Mouse (Mus musculus): ENCODE results near the gene Hbq1a. TPM values are rescaled to one million over a fixed set of nuclear protein-coding genes. Genes with fewer than 3 reads are reported as not detected.

Gene Hbq1a
- polyA plus RNA-seq, 1 experiment from 2014 or later: not detected

DNA sequence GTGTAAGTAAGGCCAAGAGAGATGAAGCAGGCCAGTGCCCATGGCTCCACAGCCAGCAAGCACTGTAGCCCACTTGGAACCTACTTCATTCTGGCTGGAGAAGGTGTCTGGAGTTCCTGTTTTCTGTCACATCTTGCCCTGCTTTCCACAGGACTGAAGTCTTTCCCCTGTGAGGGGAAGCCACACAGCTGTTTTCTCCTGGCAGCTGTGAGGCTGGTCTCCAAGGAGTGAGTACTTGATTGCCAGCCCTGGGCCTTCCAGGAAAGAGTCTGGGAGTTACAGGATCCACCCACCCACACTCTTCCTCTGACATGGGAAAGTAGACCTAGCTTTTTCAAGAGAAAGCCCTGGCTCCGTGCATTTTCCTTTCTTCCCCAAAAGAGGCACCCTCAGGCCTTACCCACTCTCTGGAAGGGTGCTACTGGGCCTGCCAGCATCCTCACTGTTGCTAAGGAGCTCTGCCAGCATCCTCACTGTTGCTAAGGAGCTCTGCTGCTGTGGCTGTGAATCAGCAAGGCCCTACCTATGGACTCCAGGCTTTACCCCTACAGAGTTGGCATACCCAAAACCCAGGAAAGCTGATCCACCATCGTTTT lies 3.1 kb downstream of the Hbq1a start:
- Histone ChIP-seq H3K4me2 (replicated peaks; ENCODE audit: low read depth, low read length) (no peak overlapping the region), H3K9ac (ENCODE audit: low read depth, low read length) (no peak overlapping the region), H3K27me3 (ENCODE audit: control insufficient read depth, insufficient read depth, low read length) (no peaks in the 10 kb centered on the region; the same call in 1 of the 2 replicates), H3K4me1 (ENCODE audit: control insufficient read depth, insufficient read depth, low read length) (0 out of 2 replicates have a peak, but pooled peaks cover 2% of the 10 kb centered on the region), H3K9me3 (ENCODE audit: control insufficient read depth, low read length) (no peaks in the 10 kb centered on the region), H3K4me3 (ENCODE audit: low read length) (no peak overlapping the region), H3K27ac (ENCODE audit: low read depth, low read length) (no peak overlapping the region), H3K36me3 (ENCODE audit: control insufficient read depth, insufficient read depth, low read length) (no peaks in the 10 kb centered on the region)
- ATAC-seq (ENCODE audit: low FRiP score, low TSS enrichment): no peak
- WGBS: 49% methylated on average over 2 of the region's 2 CpGs

- H3K27ac ChIP-seq (ENCODE audit: low read depth, low read length): no peak overlapping the region
- H3K9me3 ChIP-seq (ENCODE audit: control insufficient read depth, low read length): no peaks in the 10 kb centered on the region
- ATAC-seq (ENCODE audit: low FRiP score, low TSS enrichment): no peak
- H3K4me1 ChIP-seq (ENCODE audit: control insufficient read depth, insufficient read depth, low read length): 0 out of 2 replicates have a peak, but pooled peaks cover 5% of the 10 kb centered on the region
- WGBS: 78% methylated on average over 1 of the region's 1 CpGs
- no peak overlapping the region for H3K4me3 ChIP-seq (ENCODE audit: low read length)
- no peak overlapping the region for H3K9ac ChIP-seq (ENCODE audit: low read depth, low read length)
- no peak overlapping the region for H3K4me2 ChIP-seq (replicated peaks; ENCODE audit: low read depth, low read length)
- no peaks in the 10 kb centered on the region; the same call in 1 of the 2 replicates for H3K27me3 ChIP-seq (ENCODE audit: control insufficient read depth, insufficient read depth, low read length)
- H3K36me3 ChIP-seq (ENCODE audit: control insufficient read depth, insufficient read depth, low read length): no peaks in the 10 kb centered on the region
These were observed 3.6 kb downstream of the Hbq1a start for GRCm38 (mm10) chr11:32303455-32303854.

- H3K9ac ChIP-seq (ENCODE audit: low read depth, low read length): no peak overlapping the region
- H3K9me3 ChIP-seq (ENCODE audit: control insufficient read depth, low read length): no peaks in the 10 kb centered on the region
- H3K4me2 ChIP-seq (replicated peaks; ENCODE audit: low read depth, low read length): no peak overlapping the region
- no peak for ATAC-seq (ENCODE audit: low FRiP score, low TSS enrichment)
- no peak overlapping the region for H3K27ac ChIP-seq (ENCODE audit: low read depth, low read length)
- no peaks in the 10 kb centered on the region for H3K27me3 ChIP-seq (ENCODE audit: control insufficient read depth, insufficient read depth, low read length)
- 0 out of 2 replicates have a peak, but pooled peaks cover 17% of the 10 kb centered on the region for H3K4me1 ChIP-seq (ENCODE audit: control insufficient read depth, insufficient read depth, low read length)
- no peak overlapping the region for H3K4me3 ChIP-seq (ENCODE audit: low read length)
- WGBS: 94% methylated on average over 1 of the region's 1 CpGs
- H3K36me3 ChIP-seq (ENCODE audit: control insufficient read depth, insufficient read depth, low read length): no peaks in the 10 kb centered on the region
These were observed 7.1 kb downstream of the Hbq1a start for GRCm38 (mm10) chr11:32307006-32307405.

DNA sequence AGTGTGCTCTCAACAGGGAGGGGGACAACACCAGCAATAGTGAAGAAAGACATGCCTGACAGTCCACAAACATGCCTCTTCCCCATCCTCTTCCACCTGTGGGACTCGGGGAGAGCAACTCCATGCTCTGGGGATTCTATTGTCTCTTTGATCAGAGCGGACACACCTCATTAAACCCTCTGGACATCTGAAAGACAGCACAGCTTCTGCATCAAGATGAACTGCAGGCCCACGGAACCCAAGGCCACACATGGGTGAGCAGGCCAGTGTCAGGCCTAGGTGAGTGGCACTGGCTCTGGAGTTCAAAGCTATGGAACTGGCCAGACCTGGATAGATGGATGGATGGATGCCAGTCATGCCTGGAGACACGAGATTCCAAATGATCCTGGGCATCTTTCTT lies 9.6 kb downstream of the Hbq1a start:
- Histone ChIP-seq H3K9me3 (ENCODE audit: control insufficient read depth, low read length) (no peaks in the 10 kb centered on the region), H3K9ac (ENCODE audit: low read depth, low read length) (no peak overlapping the region), H3K4me2 (replicated peaks; ENCODE audit: low read depth, low read length) (no peak overlapping the region), H3K36me3 (ENCODE audit: control insufficient read depth, insufficient read depth, low read length) (no peaks in the 10 kb centered on the region), H3K4me3 (ENCODE audit: low read length) (no peak overlapping the region), H3K27me3 (ENCODE audit: control insufficient read depth, insufficient read depth, low read length) (no peaks in the 10 kb centered on the region), H3K4me1 (ENCODE audit: control insufficient read depth, insufficient read depth, low read length) (0 out of 2 replicates have a peak, but pooled peaks cover 17% of the 10 kb centered on the region), H3K27ac (ENCODE audit: low read depth, low read length) (no peak overlapping the region)
- ATAC-seq (ENCODE audit: low FRiP score, low TSS enrichment): peak; percentile 77
- 19% methylated on average over 4 of the region's 4 CpGs for WGBS

- H3K27me3 ChIP-seq (ENCODE audit: control insufficient read depth, insufficient read depth, low read length): no peaks in the 10 kb centered on the region
- WGBS: 61% methylated on average over 3 of the region's 3 CpGs
- no peaks in the 10 kb centered on the region for H3K9me3 ChIP-seq (ENCODE audit: control insufficient read depth, low read length)
- no peak for ATAC-seq (ENCODE audit: low FRiP score, low TSS enrichment)
- no peak overlapping the region for H3K4me2 ChIP-seq (replicated peaks; ENCODE audit: low read depth, low read length)
- H3K9ac ChIP-seq (ENCODE audit: low read depth, low read length): no peak overlapping the region
- H3K4me1 ChIP-seq (ENCODE audit: control insufficient read depth, insufficient read depth, low read length): 0 out of 2 replicates have a peak, but pooled peaks cover 17% of the 10 kb centered on the region
- H3K27ac ChIP-seq (ENCODE audit: low read depth, low read length): no peak overlapping the region
- H3K36me3 ChIP-seq (ENCODE audit: control insufficient read depth, insufficient read depth, low read length): no peaks in the 10 kb centered on the region
- no peak overlapping the region for H3K4me3 ChIP-seq (ENCODE audit: low read length)
These were observed 10.1 kb downstream of the Hbq1a start for GRCm38 (mm10) chr11:32309928-32310327.

- no peaks in the 10 kb centered on the region for H3K4me1 ChIP-seq (ENCODE audit: control insufficient read depth, insufficient read depth, low read length)
- no peak overlapping the region for H3K9ac ChIP-seq (ENCODE audit: low read depth, low read length)
- H3K27ac ChIP-seq (ENCODE audit: low read depth, low read length): no peak overlapping the region
- H3K36me3 ChIP-seq (ENCODE audit: control insufficient read depth, insufficient read depth, low read length): no peaks in the 10 kb centered on the region
- 79% methylated on average over 3 of the region's 3 CpGs for WGBS
- no peaks in the 10 kb centered on the region for H3K27me3 ChIP-seq (ENCODE audit: control insufficient read depth, insufficient read depth, low read length)
- H3K4me2 ChIP-seq (replicated peaks; ENCODE audit: low read depth, low read length): no peak overlapping the region
- no peak overlapping the region for H3K4me3 ChIP-seq (ENCODE audit: low read length)
- H3K9me3 ChIP-seq (ENCODE audit: control insufficient read depth, low read length): no peaks in the 10 kb centered on the region
- ATAC-seq (ENCODE audit: low FRiP score, low TSS enrichment): no peak
These were observed 16.1 kb downstream of the Hbq1a start for GRCm38 (mm10) chr11:32316009-32316408.

DNA sequence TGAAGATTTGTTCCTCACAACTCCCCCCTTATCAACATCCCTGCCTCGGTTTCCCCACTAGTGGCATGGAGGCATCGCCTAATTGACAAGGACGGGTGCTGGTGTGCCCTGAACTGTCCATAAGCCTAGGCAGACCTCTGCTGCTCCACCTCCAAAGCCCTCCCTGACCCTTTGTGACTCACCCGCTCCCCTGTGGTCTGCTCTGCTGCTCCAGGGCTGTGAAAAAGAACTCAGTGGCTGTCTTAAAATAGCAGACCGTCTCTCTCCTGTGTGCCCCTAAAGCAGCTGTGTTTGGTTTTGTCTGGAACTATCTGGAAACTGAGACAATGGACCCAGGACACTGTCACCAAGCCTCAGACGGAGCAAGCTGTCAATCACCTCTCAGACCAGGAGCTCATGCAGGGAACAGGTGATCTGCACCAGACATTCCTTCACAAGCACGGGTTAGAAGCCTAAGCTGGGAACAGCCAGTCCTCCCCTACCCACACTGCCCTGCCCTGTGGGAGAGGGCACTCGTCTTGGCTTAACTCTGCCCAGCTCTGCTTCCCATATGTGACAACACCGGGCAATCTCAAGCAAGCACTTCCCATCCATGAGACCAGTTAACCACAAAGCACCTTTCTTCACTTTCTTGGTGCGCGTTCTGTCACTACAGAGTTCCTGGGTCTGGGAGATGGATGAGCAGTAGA lies 20.8 kb downstream of the Hbq1a start:
- no peaks in the 10 kb centered on the region for H3K36me3 ChIP-seq (ENCODE audit: control insufficient read depth, insufficient read depth, low read length)
- H3K4me1 ChIP-seq (ENCODE audit: control insufficient read depth, insufficient read depth, low read length): 0 out of 2 replicates have a peak, but pooled peaks cover 5% of the 10 kb centered on the region
- no peak overlapping the region for H3K9ac ChIP-seq (ENCODE audit: low read depth, low read length)
- no peak for ATAC-seq (ENCODE audit: low FRiP score, low TSS enrichment)
- 68% methylated on average over 11 of the region's 11 CpGs for WGBS
- H3K4me2 ChIP-seq (replicated peaks; ENCODE audit: low read depth, low read length): no peak overlapping the region
- no peak overlapping the region for H3K4me3 ChIP-seq (ENCODE audit: low read length)
- no peaks in the 10 kb centered on the region for H3K9me3 ChIP-seq (ENCODE audit: control insufficient read depth, low read length)
- no peak overlapping the region for H3K27ac ChIP-seq (ENCODE audit: low read depth, low read length)
- H3K27me3 ChIP-seq (ENCODE audit: control insufficient read depth, insufficient read depth, low read length): no peaks in the 10 kb centered on the region; the same call in 1 of the 2 replicates

GRCm38 (mm10) chr11:32321196-32321565 lies 21.3 kb downstream of the Hbq1a start:
- Histone ChIP-seq H3K4me2 (replicated peaks; ENCODE audit: low read depth, low read length) (no peak overlapping the region), H3K9ac (ENCODE audit: low read depth, low read length) (no peak overlapping the region), H3K4me1 (ENCODE audit: control insufficient read depth, insufficient read depth, low read length) (0 out of 2 replicates have a peak, but pooled peaks cover 5% of the 10 kb centered on the region), H3K27me3 (ENCODE audit: control insufficient read depth, insufficient read depth, low read length) (no peaks in the 10 kb centered on the region; the same call in 1 of the 2 replicates), H3K4me3 (ENCODE audit: low read length) (no peak overlapping the region), H3K36me3 (ENCODE audit: control insufficient read depth, insufficient read depth, low read length) (no peaks in the 10 kb centered on the region), H3K9me3 (ENCODE audit: control insufficient read depth, low read length) (no peaks in the 10 kb centered on the region), H3K27ac (ENCODE audit: low read depth, low read length) (no peak overlapping the region)
- WGBS: 42% methylated on average over 8 of the region's 8 CpGs
- no peak for ATAC-seq (ENCODE audit: low FRiP score, low TSS enrichment)

DNA sequence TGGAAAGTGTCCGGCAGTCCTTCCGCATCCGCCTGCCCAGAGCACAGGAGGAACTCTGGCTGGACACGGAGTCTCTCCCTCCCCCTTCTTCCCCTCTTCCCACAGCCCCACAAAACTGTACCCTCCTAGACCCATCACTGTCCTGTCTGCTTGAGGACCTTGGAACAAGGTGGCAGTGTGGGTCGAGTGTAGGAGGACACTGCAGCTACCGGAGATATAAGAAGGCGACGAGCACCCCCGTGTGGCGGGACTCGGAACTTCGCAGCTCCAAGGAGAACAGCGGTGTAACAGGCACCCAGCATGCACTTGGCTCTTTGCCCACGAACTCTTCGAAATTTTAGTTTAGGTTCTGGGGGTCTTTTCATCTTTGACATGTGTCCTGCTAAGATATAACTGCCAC lies 24.7 kb downstream of the Hbq1a start:
- H3K4me1 ChIP-seq (ENCODE audit: control insufficient read depth, insufficient read depth, low read length): 0 out of 2 replicates have a peak, but pooled peaks cover 5% of the 10 kb centered on the region
- peak overlapping the region; percentile 17; the same call in 1 of the 2 replicates for H3K4me3 ChIP-seq (ENCODE audit: low read length)
- no peak overlapping the region; the same call in 1 of the 2 replicates for H3K9ac ChIP-seq (ENCODE audit: low read depth, low read length)
- H3K27me3 ChIP-seq (ENCODE audit: control insufficient read depth, insufficient read depth, low read length): no peaks in the 10 kb centered on the region; the same call in 1 of the 2 replicates
- ATAC-seq (ENCODE audit: low FRiP score, low TSS enrichment): peak; percentile 89
- no peak overlapping the region for H3K27ac ChIP-seq (ENCODE audit: low read depth, low read length)
- no peaks in the 10 kb centered on the region for H3K9me3 ChIP-seq (ENCODE audit: control insufficient read depth, low read length)
- WGBS: 10% methylated on average over 15 of the region's 15 CpGs
- no peaks in the 10 kb centered on the region for H3K36me3 ChIP-seq (ENCODE audit: control insufficient read depth, insufficient read depth, low read length)
- peak overlapping the region; percentile 37 for H3K4me2 ChIP-seq (replicated peaks; ENCODE audit: low read depth, low read length)
